ENCODE assay signal across 9 mouse cellular contexts in the genomic region with DNA sequence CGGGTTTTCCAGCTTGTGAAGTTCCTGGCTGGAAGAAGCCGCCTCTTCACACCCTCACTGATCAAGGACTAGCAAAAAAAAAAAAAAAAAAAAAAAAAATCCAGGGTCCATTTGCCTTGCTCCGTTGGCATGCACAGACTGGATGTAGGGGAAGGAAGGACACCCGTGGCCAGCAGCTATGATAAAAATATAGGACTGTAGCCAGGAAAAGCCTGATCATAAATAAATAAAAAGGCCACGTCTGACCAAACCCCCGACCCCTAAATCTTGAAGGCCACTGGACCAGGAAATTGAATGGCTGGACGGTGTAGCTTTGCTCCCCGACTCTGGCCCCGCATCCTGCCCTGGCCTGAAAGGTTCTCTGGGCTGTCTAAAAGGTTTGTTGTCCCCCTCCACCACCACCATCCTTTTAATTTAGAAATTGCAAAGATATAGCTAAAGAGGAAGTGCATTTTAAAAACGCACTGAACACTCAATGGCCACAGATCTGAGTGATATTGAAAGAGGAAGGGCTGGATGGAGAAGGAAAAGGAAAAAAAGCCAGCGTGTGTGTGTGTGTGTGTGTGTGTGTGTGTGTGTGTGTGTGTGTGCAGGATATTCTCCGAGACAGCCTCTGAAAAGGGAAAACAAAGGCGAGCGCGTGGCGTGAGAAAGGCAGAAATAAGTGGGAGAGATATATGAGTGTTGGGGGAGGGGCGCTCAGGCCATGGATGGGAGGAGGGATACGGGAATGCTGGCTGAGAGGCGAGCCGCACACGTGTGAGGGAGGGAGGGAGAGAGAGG.
A peak's percentile ranks its signal among the peaks of the same experiment; 100 is the strongest.
DNase-seq lines count a peak whose midpoint lies in the region; ATAC-seq lines count a peak whose summit lies in the region.
"Had no signal": no experiment of that assay in that cellular context is flagged by ENCODE, and none has a peak within 500 bp of the region (broad histone marks: within the 10 kb centered on the region; RNA-seq: fewer than 3 reads in every experiment).

No protein-coding gene starts in this region.

- intact Hi-C loops in left cerebral cortex, postnatal 4 days (cut with DNase I) = no loop called here

- H3K9me3 ChIP-seq in liver, embryonic 12.5 days (replicated peaks) = no peaks in the 10 kb centered on the region
- H3K9me3 ChIP-seq in neural tube, embryonic 11.5 days (ENCODE audit: control insufficient read depth, low read length) = no peaks in the 10 kb centered on the region

- ATAC-seq in liver, embryonic 12.5 days = peak; percentile 48; the same call in 1 of the 2 replicates
- ATAC-seq in neural tube, embryonic 11.5 days (ENCODE audit: insufficient read depth, low FRiP score, low TSS enrichment) = no peak
- ATAC-seq in frontal cortex, adult (ENCODE audit: low TSS enrichment) = no peak

- H3K9ac ChIP-seq in liver, embryonic 12.5 days = 0 out of 2 replicates have a peak overlapping the region, but pooled peaks have one; percentile 6
- peak overlapping the region; percentile 46 for H3K9ac ChIP-seq in neural tube, embryonic 11.5 days (ENCODE audit: low read length)

- H3K27ac ChIP-seq in liver, embryonic 12.5 days = no peak overlapping the region
- H3K27ac ChIP-seq in neural tube, embryonic 11.5 days (ENCODE audit: low read depth, low read length) = peak overlapping the region; percentile 67

- no peaks in the 10 kb centered on the region for H3K36me3 ChIP-seq in liver, embryonic 12.5 days
- H3K36me3 ChIP-seq in neural tube, embryonic 11.5 days (ENCODE audit: control insufficient read depth, insufficient read depth, low read length) = no peaks in the 10 kb centered on the region

- 5% methylated on average over 21 of the region's 21 CpGs for WGBS in liver, embryonic 12.5 days (ENCODE audit: insufficient replicate concordance)
- WGBS in neural tube, embryonic 11.5 days = 2% methylated on average over 21 of the region's 21 CpGs

- peak; percentile 35 for DNase-seq in layer of hippocampus, adult 11-12 months (ENCODE audit: low spot score)
- DNase-seq in layer of hippocampus, adult 18-20 months (ENCODE audit: low spot score in 2 of 2) = no peak
- DNase-seq in embryo, embryonic 10.5 days (ENCODE audit: low spot score) = peak; percentile 80
- peak; percentile 65 for DNase-seq in heart, postnatal 4 days
- DNase-seq in neural tube, embryonic 11.5 days (ENCODE audit: low spot score) = peak; percentile 76
- DNase-seq in left cerebral cortex, postnatal 4 days = no peak

- peak overlapping the region; percentile 34 for H3K4me3 ChIP-seq in liver, embryonic 12.5 days
- peak overlapping the region; percentile 18 for H3K4me3 ChIP-seq in neural tube, embryonic 11.5 days (ENCODE audit: low read depth, low read length)
- H3K4me3 ChIP-seq: myocyte had no signal

- H3K4me2 ChIP-seq in liver, embryonic 12.5 days = peak overlapping the region; percentile 57
- peak overlapping the region; percentile 47 for H3K4me2 ChIP-seq in neural tube, embryonic 11.5 days (ENCODE audit: low read depth)

- H3K4me1 ChIP-seq in liver, embryonic 12.5 days = peaks cover 31% of the 10 kb centered on the region
- peaks cover 19% of the 10 kb centered on the region for H3K4me1 ChIP-seq in neural tube, embryonic 11.5 days (ENCODE audit: control insufficient read depth, insufficient read depth, low read length)

- H3K27me3 ChIP-seq in liver, embryonic 12.5 days (replicated peaks) = peaks cover 49% of the 10 kb centered on the region
- peaks cover 28% of the 10 kb centered on the region for H3K27me3 ChIP-seq in neural tube, embryonic 11.5 days (ENCODE audit: control insufficient read depth, insufficient read depth, low read length)

Comparison
In these comparisons a context has a peak if more than half of its experiments do, and no peak if none do; other contexts are left out.
1. DNase-seq: peak in layer of hippocampus, adult 11-12 months (single experiment), embryo, embryonic 10.5 days (single experiment), heart, postnatal 4 days (single experiment) and neural tube, embryonic 11.5 days (single experiment); none in layer of hippocampus, adult 18-20 months (0 of 2) and left cerebral cortex, postnatal 4 days (single experiment).